Mouse (Mus musculus) lung, postnatal 0 days (tissue): Measurements from ENCODE around the gene Mdga1.

ENCODE experiments used
- CTCF ChIP-seq: IDR thresholded peaks from 2 replicates; pipeline ENCODE4 v1.5.1; 2016; ENCODE audit warnings: antibody characterized with exemption, mild to moderate bottlenecking
- EP300 ChIP-seq: IDR thresholded peaks from 2 replicates; pipeline ENCODE4 v1.6.1; 2016; ENCODE audit warnings: antibody characterized with exemption, mild to moderate bottlenecking, control low read depth

GRCm38 (mm10) chr17:29829136-29829535 lies 140.8 kb downstream of the Mdga1 start:
- TF ChIP-seq EP300, result no peak
- TF ChIP-seq CTCF, result no peak
